Comparison of ENCODE assay signal across 8 mouse cellular contexts in the genomic region with DNA sequence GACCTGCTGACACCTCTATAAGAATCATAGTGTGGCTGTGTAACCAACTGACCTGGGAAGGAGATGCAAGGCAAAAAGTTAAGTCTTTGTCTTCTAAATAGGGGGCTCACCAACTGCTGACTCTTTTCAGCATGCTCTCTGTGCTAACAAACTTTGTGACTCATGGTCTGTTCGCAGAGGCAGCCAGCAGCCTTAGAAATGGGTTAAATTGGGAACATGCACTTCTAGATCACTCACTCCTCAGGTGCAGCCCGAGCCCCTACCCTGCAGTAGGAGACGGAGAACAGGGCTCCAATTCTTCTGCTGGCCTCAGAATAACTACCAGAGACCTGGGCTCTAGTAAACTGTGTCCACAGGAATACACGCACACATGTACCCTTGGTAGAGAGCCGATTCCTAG. TPM values are rescaled to one million over a fixed set of nuclear protein-coding genes. Genes with fewer than 3 reads are reported as not detected.
DNase-seq lines count a peak whose midpoint lies in the region; ATAC-seq and TF ChIP-seq lines count a peak whose summit lies in the region.

No protein-coding gene starts in this region.

- no peaks in the 10 kb centered on the region for H3K9me3 ChIP-seq in heart, embryonic 11.5 days (replicated peaks; ENCODE audit: control insufficient read depth, low read length)
- H3K9me3 ChIP-seq in E14TG2a.4 (ENCODE audit: low read length): no peaks in the 10 kb centered on the region
- no peaks in the 10 kb centered on the region for H3K9me3 ChIP-seq in forebrain, embryonic 13.5 days (replicated peaks)
- H3K9me3 ChIP-seq in limb, embryonic 14.5 days (ENCODE audit: control insufficient read depth, low read length): no peaks in the 10 kb centered on the region

- no peak overlapping the region for H3K27ac ChIP-seq in heart, embryonic 11.5 days (ENCODE audit: low read depth, low read length)
- no peak overlapping the region for H3K27ac ChIP-seq in forebrain, embryonic 13.5 days
- H3K27ac ChIP-seq in limb, embryonic 14.5 days (replicated peaks; ENCODE audit: low read depth, low read length): no peak overlapping the region
- H3K27ac ChIP-seq in thymus, adult 2 months (ENCODE audit: control insufficient read depth, insufficient read depth, low read length): no peak overlapping the region

- peak overlapping the region; percentile 82 for H3K9ac ChIP-seq in heart, embryonic 11.5 days (ENCODE audit: low read depth, low read length)
- peak overlapping the region; percentile 89 for H3K9ac ChIP-seq in forebrain, embryonic 13.5 days
- H3K9ac ChIP-seq in limb, embryonic 14.5 days (ENCODE audit: low read depth, low read length, severe bottlenecking): peak overlapping the region; percentile 61; the same call in 1 of the 2 replicates

- H3K4me1 ChIP-seq in heart, embryonic 11.5 days (ENCODE audit: control insufficient read depth, insufficient read depth, low read length): peaks cover 28% of the 10 kb centered on the region
- H3K4me1 ChIP-seq in E14TG2a.4 (replicated peaks; ENCODE audit: low read depth, low read length): peaks cover 36% of the 10 kb centered on the region
- peaks cover 20% of the 10 kb centered on the region for H3K4me1 ChIP-seq in forebrain, embryonic 13.5 days
- peaks cover 10% of the 10 kb centered on the region for H3K4me1 ChIP-seq in limb, embryonic 14.5 days (ENCODE audit: control insufficient read depth, insufficient read depth, low read length)
- H3K4me1 ChIP-seq in thymus, adult 2 months (replicated peaks; ENCODE audit: control insufficient read depth, insufficient read depth, low read length): peaks cover 9% of the 10 kb centered on the region

- H3K36me3 ChIP-seq in heart, embryonic 11.5 days (ENCODE audit: control insufficient read depth, insufficient read depth, low read length): no peaks in the 10 kb centered on the region
- H3K36me3 ChIP-seq in E14TG2a.4 (ENCODE audit: insufficient read depth, low read length): no peaks in the 10 kb centered on the region
- H3K36me3 ChIP-seq in forebrain, embryonic 13.5 days (ENCODE audit: poor library complexity, severe bottlenecking): peaks cover 6% of the 10 kb centered on the region; the same call in 1 of the 2 replicates
- H3K36me3 ChIP-seq in limb, embryonic 14.5 days (ENCODE audit: control insufficient read depth, insufficient read depth, low read length): no peaks in the 10 kb centered on the region
- no peaks in the 10 kb centered on the region for H3K36me3 ChIP-seq in thymus, adult 2 months (ENCODE audit: control insufficient read depth, insufficient read depth, low read length)

- ATAC-seq in heart, embryonic 11.5 days (replicated peaks; ENCODE audit: insufficient number of reproducible peaks, low FRiP score, low TSS enrichment): no peak
- ATAC-seq in forebrain, embryonic 13.5 days: peak; percentile 1; the same call in 1 of the 2 replicates
- no peak for ATAC-seq in limb, embryonic 14.5 days (ENCODE audit: low FRiP score, low read depth)

- WGBS in heart, embryonic 11.5 days (ENCODE audit: insufficient replicate concordance): 24% methylated on average over 5 of the region's 5 CpGs
- WGBS in forebrain, embryonic 13.5 days: 20% methylated on average over 5 of the region's 5 CpGs
- 11% methylated on average over 5 of the region's 5 CpGs for WGBS in limb, embryonic 14.5 days
- WGBS in thymus, adult 2 months: 56% methylated on average over 5 of the region's 5 CpGs

- H3K27me3 ChIP-seq in heart, embryonic 11.5 days (ENCODE audit: control insufficient read depth, insufficient read depth, low read length): 0 out of 2 replicates have a peak, but pooled peaks cover 3% of the 10 kb centered on the region
- H3K27me3 ChIP-seq in E14TG2a.4 (ENCODE audit: insufficient read depth, low read length): peaks cover 79% of the 10 kb centered on the region
- no peaks in the 10 kb centered on the region; the same call in 1 of the 2 replicates for H3K27me3 ChIP-seq in forebrain, embryonic 13.5 days
- H3K27me3 ChIP-seq in limb, embryonic 14.5 days (ENCODE audit: control insufficient read depth, insufficient read depth, low read length): no peaks in the 10 kb centered on the region
- H3K27me3 ChIP-seq in thymus, adult 2 months (ENCODE audit: control insufficient read depth, insufficient read depth, low read length): peaks cover 8% of the 10 kb centered on the region

- TF ChIP-seq POLR2A in limb, embryonic 14.5 days (IDR thresholded peaks at IDR 0.05; ENCODE audit: borderline replicate concordance, extremely low read depth, insufficient read depth, insufficient read length): no peak
- TF ChIP-seq POLR2A in thymus, adult 2 months (IDR thresholded peaks at IDR 0.05; ENCODE audit: control insufficient read depth, extremely low read depth, insufficient read depth, low read length, poor library complexity): no peak

- intact Hi-C loops in heart, postnatal 25 days (cut with DNase I): no loop called here

- peak overlapping the region; percentile 59 for H3K4me3 ChIP-seq in heart, embryonic 11.5 days (ENCODE audit: low read depth, low read length)
- H3K4me3 ChIP-seq in E14TG2a.4 (replicated peaks; ENCODE audit: low read length): peak overlapping the region; percentile 94
- peak overlapping the region; percentile 83 for H3K4me3 ChIP-seq in forebrain, embryonic 13.5 days
- peak overlapping the region; percentile 71 for H3K4me3 ChIP-seq in limb, embryonic 14.5 days (replicated peaks; ENCODE audit: low read length)
- no peak overlapping the region for H3K4me3 ChIP-seq in thymus, adult 2 months (ENCODE audit: control insufficient read depth, insufficient read depth, low read length)

- TF ChIP-seq CTCF in E14TG2a.4 (conservative IDR thresholded peaks at IDR 0.05; ENCODE audit: low read length): no peak
- TF ChIP-seq CTCF in thymus, adult 2 months (IDR thresholded peaks at IDR 0.05; ENCODE audit: borderline replicate concordance, control insufficient read depth, extremely low read depth, insufficient read depth, low read length, poor library complexity): no peak

- H3K4me2 ChIP-seq in heart, embryonic 11.5 days: peak overlapping the region; percentile 74
- peak overlapping the region; percentile 66 for H3K4me2 ChIP-seq in forebrain, embryonic 13.5 days
- H3K4me2 ChIP-seq in limb, embryonic 14.5 days (replicated peaks; ENCODE audit: low read depth, low read length, severe bottlenecking): peak overlapping the region; percentile 96

- DNase-seq in heart, postnatal 25 days (ENCODE audit: low spot score): no peak
- no peak for DNase-seq in limb, embryonic 14.5 days (ENCODE audit: low spot score)
- no peak for DNase-seq in ovary, adult 18-20 months (ENCODE audit: low spot score)
- DNase-seq in thymus, adult 2 months: no peak
- DNase-seq in natural killer cell, adult 2 months (ENCODE audit: low spot score in 2 of 2): no peak

RNA-seq across cellular contexts. Expression of a gene that starts 1.2 kb away (rescaled TPM):
- polyA plus RNA-seq in heart, embryonic 11.5 days (2014; fragmentation: Nextera tagmentation; extraction: Ambion mirVana): 6.4 and 10.5 TPM in 2 replicates
- 1 to 10 TPM; 7.3 to 7.9 TPM for total RNA-seq in heart, postnatal 25 days (2021)
- 20.7 and 24.4 TPM in 2 replicates for polyA plus RNA-seq in forebrain, embryonic 13.5 days (2015; fragmentation: Nextera tagmentation; extraction: Ambion mirVana)
- 6.2 and 6.8 TPM in 2 replicates for polyA plus RNA-seq in limb, embryonic 14.5 days (2012; rRNA removed)
- polyA plus RNA-seq in limb, embryonic 14.5 days (2014; fragmentation: Nextera tagmentation; extraction: Ambion mirVana): 3.5 TPM in 2 replicates
- polyA plus RNA-seq in thymus, adult 2 months (2012; rRNA removed): 1.5 TPM in 2 replicates

RNA-seq across cellular contexts. Expression of a gene that starts 44.9 kb away (rescaled TPM):
- polyA plus RNA-seq in heart, embryonic 11.5 days (2014; fragmentation: Nextera tagmentation; extraction: Ambion mirVana): 7.8 and 10.1 TPM in 2 replicates
- total RNA-seq in heart, postnatal 25 days (2021): 1 to 10 TPM; 7.2 TPM
- polyA plus RNA-seq in forebrain, embryonic 13.5 days (2015; fragmentation: Nextera tagmentation; extraction: Ambion mirVana): 9.6 and 12.9 TPM in 2 replicates
- polyA plus RNA-seq in limb, embryonic 14.5 days (2012; rRNA removed): 12.4 and 13.7 TPM in 2 replicates
- 7.6 and 8.0 TPM in 2 replicates for polyA plus RNA-seq in limb, embryonic 14.5 days (2014; fragmentation: Nextera tagmentation; extraction: Ambion mirVana)
- 8.9 and 9.4 TPM in 2 replicates for polyA plus RNA-seq in thymus, adult 2 months (2012; rRNA removed)
